In the genomic region with DNA sequence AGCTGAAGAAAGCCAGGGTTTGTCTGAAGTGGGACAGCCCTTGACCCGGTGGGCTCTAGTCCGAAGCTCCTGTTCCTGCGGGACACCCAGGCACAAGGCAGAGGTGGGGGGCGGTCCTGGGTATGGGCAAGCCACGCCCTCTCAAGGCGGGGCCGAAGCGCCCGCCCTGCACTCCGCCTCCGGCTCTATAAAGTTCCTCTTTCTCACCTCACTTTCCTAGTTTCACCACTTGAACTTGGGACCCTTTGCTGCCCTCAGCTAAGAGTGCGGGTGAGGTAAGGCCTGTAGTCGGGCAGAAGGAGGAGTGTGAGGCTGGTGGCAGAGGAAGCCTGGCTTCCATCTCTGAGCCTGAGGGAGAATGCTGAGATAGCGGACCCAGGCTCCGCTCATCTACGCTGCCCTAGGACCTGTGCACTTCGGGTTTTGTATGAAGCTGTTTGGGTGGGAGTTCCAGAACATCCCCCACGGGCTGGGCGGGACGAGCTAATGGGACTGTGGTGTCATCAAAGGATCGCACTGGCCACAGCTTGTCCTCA, we compare ENCODE assay signal across 1 mouse cellular context.
TF ChIP-seq lines count a peak whose summit lies in the region.

Irf4 (plus strand) TSS at position 206 of the 536 bp plus-strand sequence.

TF ChIP-seq in CH12.LX, 34 proteins besides CTCF, POLR2A, EP300 and RAD21 (continued from another document):
- 0 out of 2 replicates have a peak, but pooled peaks have one; percentile 6 for TF ChIP-seq NRF1 (IDR thresholded peaks at IDR 0.05; ENCODE audit: low read depth, low read length)
- TF ChIP-seq SIN3A (IDR thresholded peaks at IDR 0.05; ENCODE audit: low read length), result 0 out of 2 replicates have a peak, but pooled peaks have one; percentile 76
- peak; percentile 54 for TF ChIP-seq HCFC1 (IDR thresholded peaks at IDR 0.05; ENCODE audit: low read depth, low read length)
- no peak for TF ChIP-seq JUN (IDR thresholded peaks at IDR 0.05; ENCODE audit: insufficient read depth, low read depth, low read length)
- no peak for TF ChIP-seq MAFK (IDR thresholded peaks at IDR 0.05; ENCODE audit: insufficient replicate concordance, low read length)
- TF ChIP-seq IRF4 (IDR thresholded peaks at IDR 0.05; ENCODE audit: low read depth, low read length), result peak; percentile 56; the same call in 1 of the 2 replicates
- no peak for TF ChIP-seq ZKSCAN1 (IDR thresholded peaks at IDR 0.05; ENCODE audit: borderline replicate concordance, low read depth, low read length)
- no peak for TF ChIP-seq ZNF384 (IDR thresholded peaks at IDR 0.05; ENCODE audit: low read depth, low read length)
- TF ChIP-seq MAX (IDR thresholded peaks at IDR 0.05; ENCODE audit: low read length), result no peak
TF ChIP-seq in CH12.LX: peak in this region for 13.
